Comparison of ENCODE assay signal across 8 mouse cellular contexts in the genomic region with DNA sequence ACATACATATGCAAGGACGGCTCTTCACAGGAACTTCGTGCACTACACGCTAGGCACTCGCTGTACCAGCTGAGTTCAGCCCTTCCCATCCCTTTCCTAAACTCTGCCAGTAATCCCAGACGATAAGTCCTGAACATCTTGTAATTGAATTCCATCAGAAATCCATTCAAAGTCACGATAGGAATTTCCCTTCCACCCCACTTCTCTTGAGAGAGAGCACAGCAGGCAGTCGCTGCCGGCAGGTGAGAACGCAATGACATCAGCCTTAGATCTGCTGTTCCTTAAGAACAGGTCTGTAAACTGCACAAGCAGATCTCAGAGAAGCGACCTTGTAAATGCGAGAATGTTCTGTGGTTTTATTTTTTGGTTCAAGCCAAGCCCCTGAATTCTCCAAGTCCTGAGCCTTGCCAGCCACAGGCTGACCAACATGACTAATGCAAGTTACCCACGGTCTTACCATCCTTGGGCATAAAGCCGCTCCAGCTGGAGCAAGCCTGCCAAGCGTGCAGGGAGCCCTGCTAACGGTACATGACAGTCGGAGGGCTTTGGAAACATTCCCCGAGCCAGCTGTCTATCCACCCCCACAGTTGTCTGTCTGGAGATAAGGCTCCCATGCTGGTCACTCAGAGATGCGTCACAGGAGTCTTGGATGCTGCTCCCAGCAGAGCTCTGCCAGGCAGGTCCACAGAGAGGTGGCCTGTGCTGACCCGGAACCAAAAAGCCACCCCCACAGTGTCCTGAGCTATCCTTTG.
A peak's percentile ranks its signal among the peaks of the same experiment; 100 is the strongest.
DNase-seq lines count a peak whose midpoint lies in the region; ATAC-seq lines count a peak whose summit lies in the region.

No protein-coding gene starts in this region.

- 0 out of 2 replicates have a peak, but pooled peaks cover 3% of the 10 kb centered on the region for H3K27me3 ChIP-seq in hindbrain, embryonic 12.5 days
- no peaks in the 10 kb centered on the region for H3K27me3 ChIP-seq in neural tube, embryonic 15.5 days (replicated peaks)

- H3K9me3 ChIP-seq in hindbrain, embryonic 12.5 days (replicated peaks), result no peaks in the 10 kb centered on the region
- H3K9me3 ChIP-seq in neural tube, embryonic 15.5 days (replicated peaks), result no peaks in the 10 kb centered on the region

- no peak overlapping the region for H3K4me3 ChIP-seq in brown adipose tissue, adult 24 weeks (ENCODE audit: insufficient read depth, low read depth, low read length)
- H3K4me3 ChIP-seq in hindbrain, embryonic 12.5 days, result no peak overlapping the region
- no peak overlapping the region for H3K4me3 ChIP-seq in neural tube, embryonic 15.5 days (replicated peaks)

- WGBS in hindbrain, embryonic 12.5 days, result 48% methylated on average over 19 of the region's 19 CpGs
- 56% methylated on average over 19 of the region's 19 CpGs for WGBS in neural tube, embryonic 15.5 days

- no peak overlapping the region for H3K9ac ChIP-seq in hindbrain, embryonic 12.5 days
- no peak overlapping the region for H3K9ac ChIP-seq in neural tube, embryonic 15.5 days (replicated peaks)

- no peak overlapping the region for H3K4me2 ChIP-seq in hindbrain, embryonic 12.5 days (replicated peaks)
- no peak overlapping the region for H3K4me2 ChIP-seq in neural tube, embryonic 15.5 days

- peak; percentile 96 for DNase-seq in Muller cell, postnatal 12 days (ENCODE audit: inconsistent ontology term)
- peak; percentile 51 to 66 for DNase-seq in frontal cortex, postnatal 10 days (ENCODE audit: low spot score in 2 of 2)
- peak; percentile 80 to 83 for DNase-seq in left cerebral cortex, adult 18-20 months (ENCODE audit: low spot score in 2 of 2)
- DNase-seq in thymus, postnatal 14 days, result no peak

- peaks cover 84% of the 10 kb centered on the region for H3K4me1 ChIP-seq in brown adipose tissue, adult 24 weeks (ENCODE audit: control insufficient read depth, insufficient read depth, insufficient read length, low read length)
- H3K4me1 ChIP-seq in hindbrain, embryonic 12.5 days, result peaks cover 18% of the 10 kb centered on the region
- peaks cover 17% of the 10 kb centered on the region for H3K4me1 ChIP-seq in neural tube, embryonic 15.5 days

- peak overlapping the region; percentile 89 for H3K27ac ChIP-seq in brown adipose tissue, adult 24 weeks (replicated peaks; ENCODE audit: low read depth, low read length)
- H3K27ac ChIP-seq in hindbrain, embryonic 12.5 days, result no peak overlapping the region
- no peak overlapping the region for H3K27ac ChIP-seq in neural tube, embryonic 15.5 days (replicated peaks)

- no peaks in the 10 kb centered on the region for H3K36me3 ChIP-seq in hindbrain, embryonic 12.5 days
- no peaks in the 10 kb centered on the region for H3K36me3 ChIP-seq in neural tube, embryonic 15.5 days

- 0 out of 2 replicates have a peak, but pooled peaks have one; percentile 58 for ATAC-seq in hindbrain, embryonic 12.5 days (ENCODE audit: low FRiP score)
- peak; percentile 65; the same call in 1 of the 2 replicates for ATAC-seq in neural tube, embryonic 15.5 days (ENCODE audit: low FRiP score)
- no peak for ATAC-seq in megakaryocyte-erythroid progenitor cell, adult 5-6 weeks (replicated peaks; ENCODE audit: low FRiP score, low TSS enrichment, poor library complexity, severe bottlenecking)
